Mouse (Mus musculus) right cerebral cortex, adult 2 months (tissue): ENCODE data around the gene Plcd1.

ENCODE experiments used
- DNase-seq, 2 experiments: peaks; one replicate each; pipeline ENCODE4 v3.0.0; 2021 to 2022; ENCODE audit warnings: low spot score in 2 of 2

Plcd1 gene

DNA sequence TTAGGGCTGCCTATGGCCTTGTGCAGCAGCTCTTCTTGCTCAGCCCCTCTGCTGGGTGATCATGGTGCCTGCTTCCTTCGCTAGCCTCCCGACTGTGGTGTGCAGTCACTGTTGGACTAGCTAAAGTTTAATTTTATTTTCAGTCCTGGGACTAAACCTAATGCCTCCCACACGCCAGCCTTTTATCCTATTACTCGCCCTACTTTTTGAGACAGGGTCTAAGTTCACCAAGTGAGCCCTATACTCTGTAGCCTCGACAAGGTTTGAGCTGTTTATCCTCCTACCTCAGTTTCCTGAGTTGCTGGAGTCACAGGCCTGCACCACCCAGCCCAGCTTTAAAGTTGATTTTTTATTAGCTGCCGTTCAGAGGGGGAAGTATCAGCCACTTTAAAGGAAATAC, 68.0 kb downstream of the Plcd1 start:
- no peak for DNase-seq

DNA sequence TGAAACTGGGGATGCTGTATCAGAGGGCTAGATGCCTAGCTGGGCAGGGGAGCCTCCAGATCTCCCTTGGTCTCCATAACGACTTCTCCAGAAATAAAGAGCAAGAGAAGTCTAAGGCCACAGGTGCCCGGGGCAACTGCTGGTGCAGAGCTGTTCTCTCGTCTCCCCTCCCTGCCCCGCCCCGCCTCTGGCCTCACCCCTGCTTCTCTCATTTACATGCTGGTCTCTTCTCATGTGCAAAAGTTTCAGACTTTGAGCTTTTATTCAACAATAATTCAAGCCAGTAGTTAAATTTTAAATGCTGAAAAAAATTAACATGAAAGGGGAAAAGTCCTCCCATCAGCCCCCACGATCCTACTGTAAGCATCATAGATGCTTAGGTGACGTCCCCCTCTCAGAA, 71.6 kb downstream of the Plcd1 start:
- no peak for DNase-seq
